Mouse (Mus musculus) CD8-positive naive resting alpha-beta T cell, adult 2 months (primary cell): Measurements from ENCODE around the gene Fbxo47.

Experiments used
- DNase-seq, 2 experiments: peaks; one replicate each; pipeline ENCODE4 v3.0.0; 2022; ENCODE audit warnings: low read depth in 2 of 2, low spot score in 2 of 2

The Fbxo47 gene

GRCm38 (mm10) chr11:97832001-97832400 is 52.0 kb downstream of the Fbxo47 start:
- no peak for DNase-seq

- DNase-seq = no peak
Measured at GRCm38 (mm10) chr11:97830501-97830900, 53.5 kb downstream of the Fbxo47 start.

- DNase-seq = no peak
Measured at GRCm38 (mm10) chr11:97829913-97830476, 54.0 kb downstream of the Fbxo47 start.

GRCm38 (mm10) chr11:97829365-97829764 is 54.6 kb downstream of the Fbxo47 start:
- DNase-seq = no peak

- no peak for DNase-seq
Measured at GRCm38 (mm10) chr11:97827654-97828053, 56.3 kb downstream of the Fbxo47 start.

- no peak for DNase-seq
Measured at GRCm38 (mm10) chr11:97826414-97826813, 57.5 kb downstream of the Fbxo47 start.

- no peak for DNase-seq
Measured at GRCm38 (mm10) chr11:97825971-97826370, 58.0 kb downstream of the Fbxo47 start.

- DNase-seq = peak; percentile 59 to 63
Measured at GRCm38 (mm10) chr11:97825295-97825694, 58.7 kb downstream of the Fbxo47 start.

GRCm38 (mm10) chr11:97824895-97825294 is 59.1 kb downstream of the Fbxo47 start:
- no peak for DNase-seq

- DNase-seq = no peak
Measured at GRCm38 (mm10) chr11:97824168-97824567, 59.8 kb downstream of the Fbxo47 start.

- no peak for DNase-seq
Measured at GRCm38 (mm10) chr11:97822840-97823603, 60.9 kb downstream of the Fbxo47 start.

- DNase-seq = no peak
Measured at GRCm38 (mm10) chr11:97821401-97822064, 62.4 kb downstream of the Fbxo47 start.

GRCm38 (mm10) chr11:97820840-97821239 is 63.1 kb downstream of the Fbxo47 start:
- DNase-seq = no peak

- no peak for DNase-seq
Measured at GRCm38 (mm10) chr11:97819923-97820322, 64.0 kb downstream of the Fbxo47 start.

- no peak for DNase-seq
Measured at GRCm38 (mm10) chr11:97819102-97819501, 64.9 kb downstream of the Fbxo47 start.

- DNase-seq = no peak
Measured at GRCm38 (mm10) chr11:97818571-97818970, 65.4 kb downstream of the Fbxo47 start.

GRCm38 (mm10) chr11:97818003-97818402 is 66.0 kb downstream of the Fbxo47 start:
- no peak for DNase-seq

GRCm38 (mm10) chr11:97817379-97817778 is 66.6 kb downstream of the Fbxo47 start:
- no peak for DNase-seq

- DNase-seq = no peak
Measured at GRCm38 (mm10) chr11:97816916-97817315, 67.0 kb downstream of the Fbxo47 start.

- DNase-seq = no peak
Measured at GRCm38 (mm10) chr11:97816176-97816575, 67.8 kb downstream of the Fbxo47 start.

GRCm38 (mm10) chr11:97815736-97816135 is 68.2 kb downstream of the Fbxo47 start:
- DNase-seq = no peak
